Mouse (Mus musculus) stomach, embryonic 15.5 days (tissue): Measurements from ENCODE around the gene Ddx41. TPM values are rescaled to one million over a fixed set of nuclear protein-coding genes. Genes with fewer than 3 reads are reported as not detected.

Experiments used
- ATAC-seq: fragments of 200-750 bp; cut with Nextera tagmentation; 2 replicates; pipeline ENCODE4 v1.8.0; 2017; ENCODE audit warnings: low read depth, moderate number of reproducible peaks, moderate TSS enrichment; ENCODE audit not compliant: insufficient read depth, low FRiP score
- H3K27ac ChIP-seq: fragments of 300-500 bp; sonication (generic); 2 replicates; pipeline ENCODE4 v1.5.1; 2015; ENCODE audit warnings: mild to moderate bottlenecking, inconsistent platforms
- H3K27me3 ChIP-seq: fragments of 300-500 bp; sonication (generic); replicated peaks from 2 replicates; pipeline ENCODE4 v1.6.1; 2015; ENCODE audit warnings: inconsistent platforms
- H3K36me3 ChIP-seq: fragments of 300-500 bp; sonication (generic); 2 replicates; pipeline ENCODE4 v1.6.1; 2015; ENCODE audit warnings: inconsistent platforms
- H3K4me1 ChIP-seq: fragments of 300-500 bp; sonication (generic); 2 replicates; pipeline ENCODE4 v1.6.1; 2015; ENCODE audit warnings: inconsistent platforms
- H3K4me2 ChIP-seq: fragments of 300-500 bp; sonication (generic); 2 replicates; pipeline ENCODE4 v1.6.1; 2015; ENCODE audit warnings: mild to moderate bottlenecking, inconsistent platforms
- H3K4me3 ChIP-seq: fragments of 300-500 bp; sonication (generic); replicated peaks from 2 replicates; pipeline ENCODE4 v1.5.1; 2015; ENCODE audit warnings: inconsistent platforms
- H3K9ac ChIP-seq: fragments of 300-500 bp; sonication (generic); 2 replicates; pipeline ENCODE4 v1.6.1; 2015; ENCODE audit warnings: inconsistent platforms
- H3K9me3 ChIP-seq: fragments of 300-500 bp; sonication (generic); 2 replicates; pipeline ENCODE4 v1.6.1; 2016; ENCODE audit warnings: inconsistent platforms
- WGBS: fragments of 180-500 bp; shearing (Covaris S2); methylation state at CpG from one replicate; pipeline ENCODE4 v1.1.7; 2015; 5-methylcytosine and 5-hydroxymethylcytosine counted together
- polyA plus RNA-seq: library from polyadenylated mRNA; unstranded; fragments of >200 nt; fragmentation: Nextera tagmentation; extraction: Ambion mirVana; gene quantifications from 2 replicates; pipeline ENCODE4 v1.2.1, GENCODE M21; 2015

The Ddx41 gene
- polyA plus RNA-seq, 1 experiment from 2014 or later: 52.7 TPM

GRCm38 (mm10) chr13:55513828-55514227 is 22.6 kb downstream of the Ddx41 start:
- WGBS: 42% methylated on average over 9 of the region's 9 CpGs

DNA sequence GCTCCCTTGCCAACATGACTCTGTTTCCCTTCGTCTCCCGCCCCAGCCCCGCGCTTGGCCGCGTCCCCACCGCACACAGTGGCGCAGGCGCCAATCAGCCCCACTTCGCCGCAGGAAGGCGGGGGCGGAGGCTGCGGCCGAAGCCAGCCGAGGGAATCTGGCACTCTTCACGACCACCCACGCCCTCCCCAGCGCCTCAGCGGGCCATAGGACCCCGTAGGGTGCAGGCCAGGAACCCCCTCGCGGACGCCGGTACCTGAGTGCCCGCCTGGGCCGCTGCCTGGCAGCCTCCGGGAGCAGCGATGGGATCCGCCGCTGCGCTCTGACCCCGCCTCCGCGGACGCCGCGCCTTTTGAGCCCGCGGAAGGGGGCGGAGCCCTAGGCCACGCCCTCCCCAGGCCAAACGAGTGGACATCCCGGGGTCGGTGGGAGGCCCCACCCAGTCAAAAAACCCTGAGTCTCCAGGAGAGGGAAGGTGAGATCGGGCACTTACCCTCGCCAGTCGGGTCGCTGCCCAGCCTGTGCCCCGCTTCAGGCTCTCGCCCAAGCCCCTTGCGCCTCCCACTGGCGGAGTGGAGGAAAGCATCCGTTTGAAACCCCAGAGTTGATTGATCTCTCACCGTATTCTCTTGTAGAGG is 23.2 kb downstream of the Ddx41 start, which contains the start of gene Pdlim7:
Gene Pdlim7, minus strand, starts transcription at position 566 of the 638 bp plus-strand sequence.
- Histone ChIP-seq H3K36me3 (peaks cover 14% of the 10 kb centered on the region; the same call in 1 of the 2 replicates), H3K4me2 (peak within 1 kb of the TSS; percentile 87), H3K9ac (peak within 1 kb of the TSS; percentile 88), H3K27me3 (no peaks in the 10 kb centered on the region), H3K4me3 (peak within 1 kb of the TSS; percentile 90), H3K9me3 (no peaks in the 10 kb centered on the region), H3K4me1 (peaks cover 41% of the 10 kb centered on the region), H3K27ac (peak within 1 kb of the TSS; percentile 94)
- WGBS: under 1% methylated on average over 55 of the region's 55 CpGs
- ATAC-seq: peak; percentile 53

More at GRCm38 (mm10) chr13:55513828-55514227, 22.6 kb downstream of the Ddx41 start:
- Histone ChIP-seq H3K9ac (no peak overlapping the region), H3K36me3 (peaks cover 8% of the 10 kb centered on the region; the same call in 1 of the 2 replicates), H3K27ac (no peak overlapping the region), H3K9me3 (no peaks in the 10 kb centered on the region), H3K4me3 (peak overlapping the region; percentile 90), H3K4me1 (peaks cover 36% of the 10 kb centered on the region), H3K4me2 (peak overlapping the region; percentile 87), H3K27me3 (no peaks in the 10 kb centered on the region)
- no peak for ATAC-seq

- peak overlapping the region; percentile 90 for H3K4me3 ChIP-seq
- 2% methylated on average over 25 of the region's 25 CpGs for WGBS
- H3K36me3 ChIP-seq: peaks cover 21% of the 10 kb centered on the region
- no peaks in the 10 kb centered on the region for H3K9me3 ChIP-seq
- peak overlapping the region; percentile 87 for H3K4me2 ChIP-seq
- H3K27me3 ChIP-seq: no peaks in the 10 kb centered on the region
- peak; percentile 53; the same call in 1 of the 2 replicates for ATAC-seq
- peak overlapping the region; percentile 94 for H3K27ac ChIP-seq
- H3K4me1 ChIP-seq: peaks cover 41% of the 10 kb centered on the region
- H3K9ac ChIP-seq: peak overlapping the region; percentile 88
Measured at GRCm38 (mm10) chr13:55512379-55513031, 24.0 kb downstream of the Ddx41 start.

- Histone ChIP-seq H3K4me1 (peaks cover 41% of the 10 kb centered on the region), H3K9me3 (no peaks in the 10 kb centered on the region), H3K9ac (no peak overlapping the region), H3K4me3 (peak overlapping the region; percentile 90), H3K27me3 (no peaks in the 10 kb centered on the region), H3K27ac (peak overlapping the region; percentile 94), H3K36me3 (peaks cover 30% of the 10 kb centered on the region), H3K4me2 (peak overlapping the region; percentile 87)
- peak; percentile 11 for ATAC-seq
- WGBS: 18% methylated on average over 5 of the region's 5 CpGs
Measured at GRCm38 (mm10) chr13:55511492-55511861, 25.0 kb downstream of the Ddx41 start.

DNA sequence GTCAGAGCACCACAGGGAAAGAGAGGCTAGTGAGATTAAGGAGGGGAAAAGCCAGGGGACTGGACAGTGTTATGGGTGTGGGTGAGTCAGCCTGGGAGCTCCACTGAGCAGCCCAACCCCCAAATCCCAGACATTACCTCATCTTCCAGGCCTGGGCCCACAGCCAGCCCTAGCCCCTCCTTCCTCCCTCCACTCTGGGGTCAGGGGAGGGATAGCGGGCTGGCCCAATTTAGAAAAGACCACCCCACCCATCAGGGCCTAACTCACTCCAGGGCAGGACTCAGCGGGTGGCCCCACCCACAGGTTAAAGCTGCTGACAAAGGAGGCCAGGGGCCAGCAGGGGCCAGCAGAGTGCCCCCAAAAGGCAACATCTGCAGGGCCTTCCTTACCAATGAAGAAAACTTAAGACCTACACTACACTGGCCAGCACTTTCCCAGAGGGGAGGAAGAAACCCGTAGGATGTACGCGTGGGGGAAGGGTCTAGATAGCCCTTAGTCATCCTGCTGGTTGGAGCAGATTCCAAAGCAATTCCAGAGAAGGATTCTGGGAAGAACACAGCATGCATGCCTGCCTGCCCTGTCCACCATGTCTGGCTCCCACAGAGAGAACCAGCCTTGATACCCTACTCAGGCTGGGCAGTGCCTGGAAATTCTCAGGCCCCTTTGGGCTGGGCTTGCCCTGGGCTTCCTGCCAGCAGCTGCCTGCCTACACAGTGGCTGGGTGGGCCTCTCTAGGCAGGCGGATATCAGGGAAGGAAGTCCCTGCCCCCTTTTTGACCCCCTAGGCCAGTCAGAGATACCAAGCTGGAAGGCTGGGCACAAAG is 25.6 kb downstream of the Ddx41 start:
- Histone ChIP-seq H3K27ac (peak overlapping the region; percentile 94), H3K4me2 (peak overlapping the region; percentile 87), H3K9ac (0 out of 2 replicates have a peak overlapping the region, but pooled peaks have one; percentile 12), H3K9me3 (no peaks in the 10 kb centered on the region), H3K4me3 (peak overlapping the region; percentile 90), H3K4me1 (peaks cover 41% of the 10 kb centered on the region), H3K36me3 (peaks cover 36% of the 10 kb centered on the region), H3K27me3 (no peaks in the 10 kb centered on the region)
- peak; percentile 73 for ATAC-seq
- WGBS: 3% methylated on average over 6 of the region's 6 CpGs

- ATAC-seq: peak; percentile 3
- 19% methylated on average over 3 of the region's 3 CpGs for WGBS
Measured at GRCm38 (mm10) chr13:55510332-55510667, 26.2 kb downstream of the Ddx41 start.

DNA sequence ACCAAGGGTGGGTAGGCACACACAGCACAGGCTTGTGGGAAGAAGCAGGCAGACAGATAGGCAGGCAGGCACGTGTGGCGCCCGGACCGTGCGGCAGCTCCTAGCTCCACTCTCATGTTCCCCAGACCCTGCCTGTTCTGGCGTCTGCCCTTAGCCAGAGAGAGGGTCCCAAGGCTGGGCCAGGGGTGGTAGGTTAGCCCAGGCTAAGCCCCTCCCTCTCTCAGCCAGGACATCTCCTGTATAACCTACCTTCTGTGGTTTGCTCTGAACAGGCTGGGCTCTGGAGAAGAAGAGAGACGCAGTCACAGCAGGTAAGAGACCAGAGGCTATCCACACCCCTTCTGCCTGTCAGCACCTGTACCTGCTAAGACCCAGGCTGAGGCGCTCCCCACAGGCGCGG is 27.9 kb downstream of the Ddx41 start:
- Histone ChIP-seq H3K27me3 (no peaks in the 10 kb centered on the region), H3K9me3 (no peaks in the 10 kb centered on the region), H3K4me1 (peaks cover 41% of the 10 kb centered on the region), H3K36me3 (peaks cover 55% of the 10 kb centered on the region), H3K4me2 (no peak overlapping the region), H3K4me3 (no peak overlapping the region), H3K9ac (no peak overlapping the region), H3K27ac (no peak overlapping the region)
- no peak for ATAC-seq
- 91% methylated on average over 10 of the region's 10 CpGs for WGBS

More at GRCm38 (mm10) chr13:55510332-55510667, 26.2 kb downstream of the Ddx41 start:
- H3K9ac ChIP-seq: 0 out of 2 replicates have a peak overlapping the region, but pooled peaks have one; percentile 12
- H3K4me2 ChIP-seq: peak overlapping the region; percentile 87
- no peaks in the 10 kb centered on the region for H3K9me3 ChIP-seq
- H3K4me1 ChIP-seq: peaks cover 41% of the 10 kb centered on the region
- H3K27ac ChIP-seq: peak overlapping the region; percentile 94
- peaks cover 39% of the 10 kb centered on the region for H3K36me3 ChIP-seq
- peak overlapping the region; percentile 90 for H3K4me3 ChIP-seq
- no peaks in the 10 kb centered on the region for H3K27me3 ChIP-seq

- H3K4me3 ChIP-seq: no peak overlapping the region
- no peak overlapping the region for H3K4me2 ChIP-seq
- H3K9ac ChIP-seq: no peak overlapping the region
- H3K4me1 ChIP-seq: peaks cover 41% of the 10 kb centered on the region
- no peak for ATAC-seq
- H3K9me3 ChIP-seq: no peaks in the 10 kb centered on the region
- H3K27me3 ChIP-seq: no peaks in the 10 kb centered on the region
- WGBS: 73% methylated on average over 11 of the region's 11 CpGs
- no peak overlapping the region for H3K27ac ChIP-seq
- peaks cover 56% of the 10 kb centered on the region for H3K36me3 ChIP-seq
Measured at GRCm38 (mm10) chr13:55507877-55508276, 28.6 kb downstream of the Ddx41 start.

DNA sequence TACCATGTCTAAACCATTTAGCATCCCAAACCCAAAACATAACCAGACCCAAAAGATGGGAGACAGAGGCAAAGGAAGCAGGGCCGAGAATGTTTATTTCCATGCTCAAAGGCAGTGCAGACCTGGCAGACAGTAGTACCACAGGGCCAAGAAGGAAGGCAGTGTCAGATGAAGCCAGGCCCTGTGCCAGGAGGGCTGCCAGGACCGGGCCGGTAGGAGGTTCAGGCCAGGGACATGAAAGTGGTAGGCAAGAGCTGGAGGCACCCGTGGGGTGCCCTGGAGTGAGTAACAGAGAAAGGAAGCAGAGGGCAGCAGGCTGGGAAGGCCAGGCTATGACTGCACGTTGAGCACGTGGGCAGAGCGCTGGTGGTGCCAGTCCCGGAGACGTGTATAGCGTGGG is 29.8 kb downstream of the Ddx41 start:
- Histone ChIP-seq H3K36me3 (peaks cover 63% of the 10 kb centered on the region), H3K4me3 (no peak overlapping the region), H3K4me2 (no peak overlapping the region), H3K4me1 (peaks cover 32% of the 10 kb centered on the region), H3K9me3 (no peaks in the 10 kb centered on the region), H3K9ac (no peak overlapping the region), H3K27ac (no peak overlapping the region), H3K27me3 (no peaks in the 10 kb centered on the region)
- WGBS: 87% methylated on average over 10 of the region's 10 CpGs
- no peak for ATAC-seq

- Histone ChIP-seq H3K4me3 (no peak overlapping the region), H3K27ac (no peak overlapping the region), H3K4me2 (no peak overlapping the region), H3K27me3 (no peaks in the 10 kb centered on the region), H3K9me3 (no peaks in the 10 kb centered on the region), H3K36me3 (peaks cover 63% of the 10 kb centered on the region), H3K9ac (no peak overlapping the region), H3K4me1 (peaks cover 23% of the 10 kb centered on the region)
- 90% methylated on average over 9 of the region's 9 CpGs for WGBS
- no peak for ATAC-seq
Measured at GRCm38 (mm10) chr13:55505810-55506209, 30.6 kb downstream of the Ddx41 start.

- peaks cover 59% of the 10 kb centered on the region for H3K36me3 ChIP-seq
- ATAC-seq: no peak
- no peaks in the 10 kb centered on the region for H3K9me3 ChIP-seq
- H3K4me2 ChIP-seq: no peak overlapping the region
- H3K27me3 ChIP-seq: no peaks in the 10 kb centered on the region
- H3K4me1 ChIP-seq: peaks cover 9% of the 10 kb centered on the region
- H3K4me3 ChIP-seq: no peak overlapping the region
- no peak overlapping the region for H3K27ac ChIP-seq
- WGBS: 81% methylated on average over 5 of the region's 5 CpGs
- H3K9ac ChIP-seq: no peak overlapping the region
Measured at GRCm38 (mm10) chr13:55504390-55504789, 32.1 kb downstream of the Ddx41 start.
